Mouse (Mus musculus): ENCODE results near the gene Ssbp3.

Ssbp3 gene

DNA sequence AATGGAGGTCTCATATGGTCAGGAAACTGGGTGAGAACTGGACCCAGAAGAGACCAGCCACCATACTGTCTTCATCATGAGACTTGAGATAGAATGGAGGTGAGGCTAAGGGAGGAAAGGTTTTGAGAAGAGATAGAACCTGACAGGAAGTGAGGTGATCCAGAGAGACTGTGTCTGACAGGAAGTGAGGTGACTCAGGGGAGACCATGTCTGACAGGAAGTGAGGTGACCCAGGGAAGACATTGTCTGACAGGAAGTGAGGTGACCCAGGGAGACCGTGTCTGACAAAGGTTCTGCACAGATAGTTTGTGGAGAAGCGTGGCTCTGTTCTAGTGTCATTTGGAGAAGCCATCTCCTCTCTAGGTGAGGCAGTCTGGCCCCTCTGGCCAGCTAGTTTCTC is 47.6 kb downstream of the Ssbp3 start:
- no peak for DNase-seq (ENCODE audit: extremely low read depth, low read depth)

DNA sequence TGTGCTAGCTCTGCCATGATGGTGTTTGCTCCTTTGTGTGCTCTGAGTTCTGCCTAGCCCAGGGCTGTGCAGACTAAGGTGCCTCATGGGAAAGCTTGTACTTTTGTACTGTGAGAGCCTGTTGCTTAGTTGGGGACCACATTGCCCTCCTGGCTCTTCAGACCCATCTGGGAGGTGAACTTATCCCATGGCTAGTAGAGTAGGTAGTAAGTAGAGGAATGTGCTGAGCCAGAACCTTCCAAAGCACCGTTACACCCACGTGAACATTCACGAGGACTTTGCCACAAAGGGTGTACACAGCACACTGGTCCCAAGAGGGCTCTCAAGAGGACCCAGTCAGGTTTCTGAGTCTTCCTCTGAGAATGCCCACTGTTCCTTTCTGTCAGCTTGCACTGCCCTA is 48.1 kb downstream of the Ssbp3 start:
- DNase-seq (ENCODE audit: extremely low read depth, low read depth): no peak

DNA sequence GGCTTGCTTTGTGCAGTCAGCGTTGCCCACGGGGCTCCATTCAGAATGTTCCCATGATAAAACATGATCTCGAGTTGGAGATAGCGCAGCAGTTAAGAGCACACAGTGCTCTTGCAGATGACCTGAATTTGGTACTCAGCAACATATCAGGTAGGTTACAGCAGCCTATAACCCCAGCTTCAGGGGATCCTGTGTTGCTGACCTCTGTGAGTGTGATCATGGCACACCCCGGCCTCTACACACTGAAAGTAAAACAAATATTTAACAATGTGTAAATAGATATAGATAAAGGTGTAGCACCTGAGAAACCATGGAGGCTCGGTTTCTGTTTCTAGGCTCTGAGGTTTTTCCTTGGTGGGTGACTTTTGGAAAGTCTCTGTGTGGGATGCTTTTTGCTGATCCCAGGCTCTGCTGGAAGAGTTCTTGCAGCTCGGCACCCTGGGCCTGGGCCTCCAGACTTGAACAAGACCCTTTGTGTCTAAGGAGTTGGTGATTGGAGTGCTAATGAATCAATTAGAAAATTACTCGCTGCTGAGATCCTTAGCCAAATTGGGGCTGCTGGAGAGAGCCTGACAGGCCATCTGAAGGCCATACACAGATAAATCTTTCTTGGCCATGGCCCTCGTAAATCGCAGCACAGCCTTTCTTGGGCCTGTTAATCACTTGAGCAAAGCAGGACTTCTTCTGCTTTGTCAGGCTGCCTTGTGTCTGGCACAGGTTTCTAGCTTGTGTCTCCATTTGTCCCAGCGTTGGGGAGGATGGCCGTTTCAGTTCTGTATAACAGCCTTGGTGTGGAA is 49.2 kb downstream of the Ssbp3 start:
- no peak for DNase-seq (ENCODE audit: extremely low read depth, low read depth)

DNA sequence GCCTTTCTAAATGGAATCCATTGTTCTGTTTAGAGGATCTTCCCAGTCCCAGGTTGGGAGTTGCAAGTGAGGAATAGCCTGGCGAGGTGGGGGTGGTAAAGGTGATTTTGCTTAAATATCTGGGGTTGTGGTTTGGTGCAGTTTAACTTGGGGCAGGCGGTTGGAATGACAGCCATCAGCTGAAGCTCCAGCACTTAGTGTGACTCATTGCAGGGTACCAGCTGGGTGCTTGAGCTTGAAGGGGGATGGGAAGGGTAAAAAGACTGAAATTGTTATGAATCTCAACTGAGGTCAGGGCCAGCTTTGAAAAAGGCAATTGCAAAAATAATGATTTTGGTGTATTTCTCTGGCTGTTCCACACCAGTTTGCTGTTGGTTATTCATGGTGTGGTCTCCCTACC is 50.0 kb downstream of the Ssbp3 start:
- DNase-seq (ENCODE audit: extremely low read depth, low read depth): no peak

DNA sequence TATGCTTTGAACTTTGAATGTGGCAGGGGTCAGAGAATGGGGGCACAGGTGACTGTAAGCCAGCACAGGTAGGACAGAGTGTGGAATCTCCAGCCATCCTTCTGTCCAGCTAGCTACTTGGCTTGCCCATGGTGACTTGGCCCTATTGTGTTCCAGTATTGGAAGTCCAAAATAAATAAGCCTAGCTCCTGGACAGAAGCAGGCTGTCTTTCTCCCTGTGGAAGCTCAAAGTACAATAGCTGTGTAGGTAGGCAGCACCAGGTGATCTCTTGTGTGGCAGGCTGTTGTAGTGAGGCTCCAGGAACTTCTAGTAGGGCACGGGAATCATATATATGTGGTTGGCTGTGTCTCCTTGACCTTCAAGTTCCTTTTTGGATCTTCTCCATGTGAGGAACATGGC is 50.8 kb downstream of the Ssbp3 start:
- no peak for DNase-seq (ENCODE audit: extremely low read depth, low read depth)

DNA sequence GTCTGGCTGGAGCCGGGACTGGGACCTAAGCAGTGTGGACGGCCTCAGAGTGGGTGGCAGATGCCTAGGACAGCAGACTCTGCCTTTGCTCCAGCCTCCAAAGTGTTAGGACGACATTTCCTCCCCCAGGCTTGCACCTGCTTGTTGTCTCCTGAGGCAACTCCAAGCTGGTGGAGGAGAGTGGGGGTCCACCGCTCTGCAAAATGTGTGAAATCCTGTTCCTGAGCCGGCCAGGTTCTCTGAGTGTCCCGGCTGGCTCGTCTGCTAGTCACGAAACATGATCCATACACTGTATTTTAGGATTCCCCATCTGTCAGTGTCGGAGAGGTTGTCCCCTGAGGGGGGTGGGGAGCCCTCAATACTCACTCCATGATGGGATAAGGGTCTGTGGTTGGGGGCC is 53.9 kb downstream of the Ssbp3 start:
- DNase-seq (ENCODE audit: extremely low read depth, low read depth): no peak

DNA sequence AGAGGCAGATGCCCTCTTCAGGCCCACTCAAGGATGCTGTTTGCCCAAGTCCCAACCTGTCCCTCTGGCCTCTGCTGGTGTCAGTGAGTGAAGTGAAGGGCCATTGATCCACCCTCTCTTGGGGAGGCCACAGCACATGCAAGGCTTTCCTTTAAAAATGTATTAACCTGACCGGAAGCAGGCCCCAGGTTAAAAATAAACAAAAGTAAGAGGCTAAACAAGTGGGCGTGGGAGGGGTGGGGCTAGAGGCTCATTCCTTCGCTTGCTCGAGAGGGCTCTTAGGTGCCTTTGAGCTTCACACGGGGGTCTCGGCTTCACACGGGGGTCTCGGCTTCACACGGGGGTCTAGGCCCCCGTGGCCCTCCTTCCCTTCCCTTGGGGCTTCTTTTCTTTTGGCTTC is 54.5 kb downstream of the Ssbp3 start:
- no peak for DNase-seq (ENCODE audit: extremely low read depth, low read depth)

DNA sequence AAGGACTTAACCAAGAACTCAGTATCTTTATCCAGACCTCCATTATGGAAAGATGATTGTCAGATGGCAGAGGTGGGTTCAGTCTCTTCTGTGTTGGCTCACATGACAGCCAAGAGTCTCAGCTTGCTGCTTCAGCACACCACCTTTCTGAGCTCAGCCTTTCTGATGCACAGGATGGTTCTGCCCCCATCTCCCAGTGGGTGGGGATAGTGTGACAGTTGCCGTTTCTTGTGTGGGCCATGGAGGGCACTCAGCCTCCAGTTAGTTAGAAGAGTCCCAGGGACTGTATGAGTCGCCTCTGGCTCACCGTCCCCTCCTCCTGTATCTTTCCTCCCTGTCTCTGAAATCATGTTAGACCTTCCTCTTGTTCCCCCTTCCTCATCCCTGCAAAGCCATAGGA is 55.9 kb downstream of the Ssbp3 start:
- DNase-seq (ENCODE audit: extremely low read depth, low read depth): no peak

DNA sequence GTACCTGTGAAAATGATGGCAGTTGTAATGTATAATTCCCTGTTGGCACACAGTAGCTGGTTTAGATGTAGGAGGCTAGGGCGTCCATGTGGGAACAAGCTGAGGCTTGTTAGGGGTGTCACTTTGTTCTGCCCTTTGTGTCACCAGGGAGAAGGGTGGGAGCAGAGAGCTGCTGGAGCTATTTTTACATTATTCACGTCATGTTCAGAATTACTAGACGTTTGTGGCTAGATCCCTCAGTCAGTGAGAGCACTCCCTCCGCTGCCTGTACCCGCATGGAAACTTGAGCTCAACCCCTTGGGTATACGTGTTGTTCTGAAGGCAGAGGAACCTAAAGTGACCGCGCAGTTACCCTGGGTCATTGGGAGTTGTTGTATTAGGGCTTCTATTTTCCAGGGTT is 58.4 kb downstream of the Ssbp3 start:
- DNase-seq (ENCODE audit: extremely low read depth, low read depth): no peak

DNA sequence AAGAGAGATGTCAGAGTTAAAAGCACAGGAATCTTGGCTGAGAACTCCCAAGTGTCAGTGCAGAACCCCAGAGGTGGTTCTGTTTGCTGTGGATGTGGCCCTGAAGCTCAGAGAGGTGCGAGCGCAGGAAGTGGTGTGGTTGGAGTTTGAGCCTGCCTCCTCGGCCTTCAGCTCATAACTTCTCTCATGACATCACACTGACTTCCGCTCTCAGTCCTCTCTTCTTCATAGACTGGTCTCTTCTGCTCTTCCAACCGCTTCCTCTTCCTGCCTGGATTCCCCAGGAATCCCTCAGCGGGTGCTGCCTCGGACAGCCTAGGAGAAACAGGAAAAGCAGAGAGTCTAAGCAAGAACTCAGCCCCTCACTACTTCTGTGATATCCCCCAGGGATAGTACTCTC is 60.3 kb downstream of the Ssbp3 start:
- DNase-seq (ENCODE audit: extremely low read depth, low read depth): no peak

DNA sequence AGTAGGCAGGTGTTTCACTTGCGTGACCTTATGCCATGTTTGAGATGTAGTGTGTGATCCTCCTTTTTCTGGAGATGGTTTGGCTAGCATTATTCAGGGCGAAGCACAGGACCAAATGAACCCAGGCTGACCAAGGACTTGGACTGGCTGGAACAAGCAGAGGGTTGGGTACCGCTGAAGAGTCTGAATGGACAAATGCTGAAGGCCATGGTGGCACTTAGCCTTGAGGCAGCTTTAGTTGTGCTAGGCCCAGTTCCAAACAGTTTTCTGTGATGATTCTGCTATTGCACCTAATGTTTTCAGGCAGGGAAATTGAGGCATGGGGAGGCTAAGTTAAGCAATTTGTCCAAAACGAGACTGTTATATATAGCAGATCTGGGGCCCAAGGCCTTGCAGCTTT is 61.6 kb downstream of the Ssbp3 start:
- DNase-seq (ENCODE audit: extremely low read depth, low read depth): no peak

DNA sequence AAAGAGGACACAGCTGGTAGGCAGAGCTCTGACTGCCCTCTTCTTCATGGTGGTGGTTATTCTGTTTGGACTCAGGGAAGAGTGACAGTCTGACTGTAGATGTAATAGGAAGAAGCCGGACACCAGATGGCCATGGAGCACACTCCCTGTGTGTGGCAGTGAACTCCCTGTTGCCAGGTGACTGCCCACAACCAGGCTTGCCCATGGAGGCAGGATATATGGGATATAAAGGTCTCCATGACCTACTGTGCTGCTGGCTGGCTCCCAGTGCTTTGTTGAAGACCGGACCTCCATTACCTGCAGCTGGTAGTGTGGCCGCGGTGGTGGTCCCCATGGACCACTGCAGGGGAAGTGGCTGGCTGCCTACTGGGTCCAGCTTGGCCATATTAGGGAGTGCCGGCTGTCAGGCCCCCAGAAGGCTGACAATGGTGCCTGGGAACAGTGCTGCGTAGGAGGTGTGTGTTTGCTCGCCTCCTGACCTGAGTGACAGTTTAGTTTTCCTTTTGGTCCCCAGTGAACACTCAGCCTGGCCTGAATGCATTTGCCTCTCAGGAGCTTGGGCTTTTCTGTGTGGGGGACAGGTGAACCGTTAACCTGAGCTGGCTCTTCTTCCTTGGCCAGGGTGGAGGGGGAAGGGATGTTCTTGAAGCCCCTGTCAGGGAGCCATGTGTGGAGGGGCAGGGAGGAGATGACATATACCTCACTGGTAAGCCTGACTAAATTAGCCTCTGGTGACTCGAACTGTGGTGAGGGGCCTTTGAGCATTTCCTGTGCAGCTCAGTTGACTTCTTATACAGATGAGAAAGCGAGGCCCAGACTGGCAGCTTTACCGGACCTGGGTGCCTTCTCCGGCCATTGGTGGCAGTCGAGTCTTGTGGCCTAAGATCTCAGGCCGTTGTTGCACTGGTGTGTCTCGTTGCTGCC is 62.2 kb downstream of the Ssbp3 start:
- DNase-seq (ENCODE audit: extremely low read depth, low read depth): no peak

DNA sequence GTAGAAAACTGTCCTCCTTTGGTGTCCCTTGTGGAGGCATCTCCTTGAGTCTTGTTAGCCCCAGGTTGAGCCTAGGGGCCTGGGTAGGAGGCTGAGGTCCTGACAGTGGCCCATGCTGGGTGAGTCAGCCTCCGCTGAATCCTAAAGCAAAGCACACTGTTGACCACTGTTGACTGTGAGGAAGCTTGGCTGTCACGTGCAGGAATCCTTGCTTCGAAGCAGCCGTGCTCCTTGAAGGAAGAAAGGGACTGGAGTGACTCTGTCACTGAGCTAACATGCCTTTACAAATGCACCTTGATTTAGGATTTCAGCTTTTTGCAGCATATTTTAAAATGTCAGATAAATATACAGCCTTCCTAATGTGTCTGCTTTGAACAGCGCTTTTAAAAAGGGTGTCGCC is 64.8 kb downstream of the Ssbp3 start:
- DNase-seq (ENCODE audit: extremely low read depth, low read depth): no peak

DNA sequence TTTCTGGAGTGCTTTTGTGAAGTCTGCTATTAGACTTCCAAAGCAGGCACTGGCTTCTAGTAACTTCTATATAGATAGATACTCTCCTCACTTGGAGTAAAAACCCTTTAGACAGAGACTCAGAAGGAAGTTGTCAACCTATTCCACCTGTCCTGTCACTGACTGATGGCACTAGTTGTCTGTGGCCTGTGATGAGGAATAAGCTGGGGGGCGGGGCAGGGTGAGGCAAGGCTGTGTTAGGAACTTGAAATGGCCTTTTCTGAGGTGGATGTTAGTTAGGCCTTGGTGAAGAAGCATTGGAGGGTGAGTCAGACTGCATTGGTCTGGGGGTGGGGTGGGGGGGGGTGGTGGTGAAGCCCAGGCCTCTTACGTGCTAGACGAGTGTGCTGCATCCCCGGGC is 65.4 kb downstream of the Ssbp3 start:
- no peak for DNase-seq (ENCODE audit: extremely low read depth, low read depth)

DNA sequence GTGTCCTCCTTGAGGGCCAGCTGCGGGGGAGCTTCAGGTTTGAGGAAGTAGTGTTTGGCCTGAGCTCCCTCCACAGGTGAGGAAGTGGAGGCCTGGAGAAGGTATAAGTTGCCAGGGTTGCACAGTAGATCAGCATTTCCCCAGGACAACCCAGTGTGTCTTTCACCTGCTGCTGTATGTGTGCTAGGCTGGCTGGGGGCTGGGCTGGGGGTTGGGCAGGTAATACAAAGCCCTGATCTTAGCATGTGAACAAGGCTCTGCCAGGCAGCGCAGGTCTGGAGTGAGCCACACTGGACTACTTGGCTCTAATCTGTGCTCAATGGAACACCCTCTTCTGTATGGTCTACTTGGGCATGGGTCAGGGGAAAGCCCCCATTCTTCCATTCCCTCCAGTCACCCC is 66.1 kb downstream of the Ssbp3 start:
- DNase-seq (ENCODE audit: extremely low read depth, low read depth): no peak

DNA sequence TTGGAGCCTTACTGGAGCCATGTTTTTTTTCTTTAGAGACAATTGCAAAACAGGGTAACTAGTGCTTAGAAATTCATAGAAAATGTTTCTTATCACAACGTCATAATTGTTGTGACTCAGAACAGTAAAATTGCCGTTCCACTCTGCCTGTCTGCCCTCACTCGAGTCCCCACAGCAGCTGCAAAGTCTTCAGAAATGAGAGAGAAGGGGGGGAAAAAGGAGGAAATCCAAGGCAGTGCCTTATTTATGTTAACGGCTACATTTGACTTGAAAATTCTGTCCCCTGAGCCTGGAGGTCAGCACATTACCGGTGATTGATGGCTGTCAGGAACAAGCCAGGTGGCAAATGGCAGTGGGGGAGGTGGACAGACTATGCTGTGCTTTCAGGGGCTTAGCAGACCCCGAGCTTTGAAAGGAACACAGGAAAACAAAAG is 66.7 kb downstream of the Ssbp3 start:
- no peak for DNase-seq (ENCODE audit: extremely low read depth, low read depth)

DNA sequence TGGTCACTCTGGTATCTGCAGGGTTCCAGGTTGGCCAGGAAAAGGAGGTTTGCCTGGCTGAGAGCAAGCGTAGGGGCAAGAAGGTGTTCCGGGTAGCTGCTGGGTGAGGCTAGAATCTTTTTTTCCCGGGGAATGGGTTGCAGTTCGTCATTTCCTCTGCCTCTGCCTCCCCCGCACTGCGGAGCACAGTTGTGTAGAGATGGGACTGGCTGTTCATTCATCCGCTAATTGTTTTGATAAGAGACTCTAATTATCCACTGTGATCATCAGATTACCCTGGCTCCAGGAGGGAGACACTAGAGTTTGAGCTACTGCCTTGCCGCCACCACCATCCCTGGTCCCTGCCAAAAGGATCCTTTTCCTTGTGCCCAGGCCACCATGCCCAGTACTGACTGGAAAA is 67.9 kb downstream of the Ssbp3 start:
- DNase-seq (ENCODE audit: extremely low read depth, low read depth): no peak

DNA sequence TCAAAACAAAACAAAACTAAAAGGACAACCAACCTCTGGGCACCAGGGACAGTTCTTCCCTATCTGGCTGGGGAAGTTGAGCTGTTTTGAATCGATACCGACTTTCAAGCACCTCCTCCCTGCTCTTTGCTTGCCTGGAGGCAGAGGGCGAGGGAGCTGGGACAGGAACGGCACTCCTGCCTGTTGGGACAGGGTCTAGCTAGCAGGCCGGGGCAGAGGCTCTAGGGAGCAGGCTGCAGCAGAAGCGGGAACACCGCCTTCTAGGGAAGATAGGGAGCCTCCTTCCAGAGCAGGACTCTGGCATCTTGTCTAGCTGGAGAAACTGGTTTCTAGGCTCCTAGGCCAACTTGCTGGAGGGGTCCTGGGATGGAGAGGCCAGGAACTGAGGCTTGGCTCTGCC is 70.2 kb downstream of the Ssbp3 start:
- no peak for DNase-seq (ENCODE audit: extremely low read depth, low read depth)

DNA sequence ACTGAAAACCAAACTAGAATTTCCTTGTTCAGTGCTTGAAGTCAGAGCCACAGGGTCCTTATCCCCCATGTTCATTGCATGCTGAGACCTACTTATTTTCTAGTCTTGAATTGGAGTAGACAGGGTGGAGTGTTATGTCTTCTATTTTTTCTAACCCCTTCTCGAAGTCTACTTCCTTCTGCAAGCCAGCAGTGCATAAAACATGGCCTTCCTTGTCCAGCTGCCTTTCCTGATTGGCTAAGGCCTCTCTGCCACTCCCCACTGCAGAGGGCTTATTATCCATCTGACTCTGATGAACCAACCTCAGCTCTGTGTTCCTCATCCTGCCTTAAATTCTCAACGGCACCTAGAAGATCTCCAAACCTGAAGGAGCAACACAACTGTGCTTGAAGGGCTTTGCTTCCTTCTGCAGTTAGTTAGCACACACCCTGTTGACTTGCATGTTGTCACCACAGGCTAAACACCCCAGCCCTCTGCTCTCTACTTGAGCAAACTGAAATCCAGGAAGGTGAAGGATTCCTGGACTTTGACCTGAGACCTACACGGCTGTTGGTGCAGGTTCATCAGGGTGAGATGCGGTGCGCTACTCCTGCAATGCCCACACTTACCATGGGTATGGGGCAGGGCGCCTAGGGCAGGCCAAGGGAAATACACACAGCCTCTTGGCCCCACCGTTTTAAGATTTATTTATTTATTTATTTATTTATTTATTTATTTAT is 71.0 kb downstream of the Ssbp3 start:
- DNase-seq (ENCODE audit: extremely low read depth, low read depth): peak; percentile 51

DNA sequence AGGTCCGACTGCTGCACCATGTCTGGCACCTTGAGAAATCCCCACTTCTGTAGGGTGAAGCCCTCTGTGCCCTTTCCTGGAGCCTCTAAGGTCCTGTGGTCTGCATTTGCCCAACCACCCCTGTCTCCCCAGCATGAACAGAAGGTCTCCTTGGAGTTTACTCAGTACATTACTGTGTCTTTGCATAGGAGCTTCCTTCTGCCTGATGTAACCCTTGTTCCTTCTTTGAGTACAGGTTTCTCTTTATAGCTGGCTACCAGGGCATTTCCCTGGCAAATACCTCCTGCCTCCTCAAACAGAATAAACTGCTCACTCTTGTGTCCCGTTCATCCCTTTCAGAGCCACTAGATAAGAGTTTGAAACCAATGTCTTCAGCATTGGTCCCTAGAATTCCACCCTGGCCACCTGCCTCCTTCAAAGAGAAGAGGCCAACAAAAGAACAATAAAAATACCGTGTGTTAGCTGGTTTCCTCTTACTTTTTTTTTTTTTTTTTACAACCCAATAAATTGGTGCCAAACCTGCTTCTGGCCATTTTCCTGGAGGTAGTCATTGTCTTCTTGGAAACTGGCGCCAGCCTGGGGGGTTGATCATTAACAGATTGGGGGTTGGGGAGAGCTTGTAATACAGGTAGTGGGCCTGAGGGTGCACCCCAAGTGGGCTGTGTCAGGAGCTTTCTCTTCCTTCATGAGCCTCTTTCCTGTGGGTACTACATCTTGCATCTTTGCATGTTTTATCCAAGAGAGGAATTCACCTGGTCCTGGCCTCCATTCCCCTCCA is 72.0 kb downstream of the Ssbp3 start:
- no peak for DNase-seq (ENCODE audit: extremely low read depth, low read depth)

DNA sequence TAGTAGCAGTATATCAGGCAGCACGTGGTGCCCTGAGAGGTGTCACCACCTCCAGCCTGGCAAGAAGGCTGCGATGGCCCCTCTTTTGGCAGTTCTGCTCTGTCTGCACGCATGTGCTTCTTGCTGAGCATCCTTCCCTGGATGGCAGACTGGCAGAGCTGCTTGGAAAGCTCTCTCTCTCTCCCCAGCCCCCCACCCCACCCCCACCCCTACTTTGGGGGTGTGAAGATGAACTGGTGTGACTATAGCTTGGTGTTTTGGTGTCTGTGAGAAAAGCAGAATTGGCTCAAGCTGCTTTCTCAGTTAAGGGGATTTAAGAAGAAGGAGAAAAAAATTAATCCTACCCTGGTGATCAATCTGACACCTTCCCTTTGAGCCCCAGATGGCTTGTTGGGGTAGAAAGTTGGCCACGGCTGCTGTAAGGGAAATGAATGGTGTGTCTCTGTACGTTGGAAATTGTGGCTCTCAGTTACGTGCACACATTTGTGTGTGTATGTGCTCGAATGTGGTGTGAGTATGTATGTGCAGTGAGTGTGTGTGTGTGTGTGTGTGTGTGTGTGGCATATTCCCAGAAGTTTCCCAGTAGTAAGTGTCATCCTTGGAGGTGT is 73.5 kb downstream of the Ssbp3 start:
- no peak for DNase-seq (ENCODE audit: extremely low read depth, low read depth)

Data from MEL-GATA-1-ER (cell line).